ENCODE assay signal across 11 mouse cellular contexts in the genomic region with DNA sequence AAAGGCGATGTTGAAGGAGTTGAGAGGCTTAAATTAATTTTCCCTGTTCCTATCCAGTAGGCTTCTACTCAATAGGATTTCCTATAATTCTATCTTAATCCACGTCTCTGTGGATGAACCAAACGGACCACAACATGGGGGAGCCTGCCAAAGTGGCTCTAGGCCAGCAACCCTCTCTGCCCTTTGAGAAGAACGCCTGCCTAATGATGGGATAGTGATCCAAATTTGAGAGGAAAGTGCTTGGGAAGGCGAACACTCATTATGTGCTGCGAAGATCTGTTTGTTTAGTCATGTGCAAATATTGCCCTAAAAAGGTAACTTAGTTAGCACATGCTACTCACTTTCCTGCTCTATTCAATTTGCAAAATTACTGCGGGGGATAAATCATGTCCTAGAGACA.
DNase-seq lines count a peak whose midpoint lies in the region; ATAC-seq and TF ChIP-seq lines count a peak whose summit lies in the region.
"Had no signal": no experiment of that assay in that cellular context is flagged by ENCODE, and none has a peak within 500 bp of the region (broad histone marks: within the 10 kb centered on the region; RNA-seq: fewer than 3 reads in every experiment).

No protein-coding gene starts in this region.

- no peak for TF ChIP-seq CTCF in gastrocnemius, adult 2 months (IDR thresholded peaks at IDR 0.05)
- TF ChIP-seq CTCF in liver, adult 2 months (IDR thresholded peaks at IDR 0.05; ENCODE audit: low read depth, low read length), result no peak
- no peak for TF ChIP-seq CTCF in liver, postnatal 0 days (IDR thresholded peaks at IDR 0.05; ENCODE audit: low read depth)
- TF ChIP-seq CTCF in brain, embryonic 14.5 days (IDR thresholded peaks at IDR 0.05; ENCODE audit: borderline replicate concordance, extremely low read depth, insufficient read depth, insufficient read length), result no peak

- H3K4me2 ChIP-seq in liver, postnatal 0 days (ENCODE audit: low read depth, low read length), result no peak overlapping the region
- H3K4me2 ChIP-seq: liver, embryonic 15.5 days; midbrain, embryonic 11.5 days had no signal

- intact Hi-C loops in gastrocnemius, adult 2 months (cut with DNase I), result no loop called here
- intact Hi-C loops in gastrocnemius, postnatal 36 days (cut with DNase I), result no loop called here

- no peaks in the 10 kb centered on the region for H3K27me3 ChIP-seq in liver, adult 2 months (ENCODE audit: control insufficient read depth, insufficient read depth, low read length)
- no peaks in the 10 kb centered on the region for H3K27me3 ChIP-seq in liver, postnatal 0 days (ENCODE audit: insufficient read depth, low read length)
- H3K27me3 ChIP-seq: liver, embryonic 15.5 days had no signal

- TF ChIP-seq POLR2A in liver, adult 2 months (IDR thresholded peaks at IDR 0.05; ENCODE audit: extremely low read depth, insufficient read depth, low read length), result no peak
- no peak for TF ChIP-seq POLR2A in brain, embryonic 14.5 days (IDR thresholded peaks at IDR 0.05; ENCODE audit: borderline replicate concordance, extremely low read depth, insufficient read depth, insufficient read length, poor library complexity, severe bottlenecking)

- no peak for ATAC-seq in liver, postnatal 0 days
- ATAC-seq: hindbrain, embryonic 16.5 days had no signal

- no peak overlapping the region for H3K9ac ChIP-seq in liver, adult 2 months (ENCODE audit: low read depth, low read length)
- H3K9ac ChIP-seq in liver, postnatal 0 days (replicated peaks), result no peak overlapping the region
- H3K9ac ChIP-seq: liver, embryonic 15.5 days had no signal

- no peaks in the 10 kb centered on the region for H3K36me3 ChIP-seq in liver, adult 2 months (ENCODE audit: control insufficient read depth, insufficient read depth, low read length)
- H3K36me3 ChIP-seq in liver, postnatal 0 days (replicated peaks; ENCODE audit: insufficient read depth, low read length), result no peaks in the 10 kb centered on the region
- H3K36me3 ChIP-seq: liver, embryonic 15.5 days had no signal

- H3K9me3 ChIP-seq in liver, postnatal 0 days (ENCODE audit: low read length), result no peaks in the 10 kb centered on the region
- H3K9me3 ChIP-seq: liver, embryonic 15.5 days had no signal

- no peaks in the 10 kb centered on the region for H3K4me1 ChIP-seq in liver, adult 2 months (ENCODE audit: control insufficient read depth, insufficient read depth, low read length)
- H3K4me1 ChIP-seq in liver, postnatal 0 days (ENCODE audit: insufficient read depth), result no peaks in the 10 kb centered on the region
- H3K4me1 ChIP-seq: liver, embryonic 15.5 days had no signal

- DNase-seq in gastrocnemius, adult 2 months, result peak; percentile 24
- no peak for DNase-seq in gastrocnemius, postnatal 36 days
- peak; percentile 35 for DNase-seq in liver, adult 2 months (ENCODE audit: extremely low read depth, low read depth, low spot score)
- DNase-seq in liver, postnatal 0 days, result no peak
- DNase-seq in brain, embryonic 14.5 days (ENCODE audit: low read depth), result peak; percentile 77
- peak; percentile 26 for DNase-seq in lung, postnatal 10 days
- DNase-seq in thymus, postnatal 4 days, result no peak
- DNase-seq: heart, adult 11 months had no signal

- no peak for TF ChIP-seq EP300 in liver, postnatal 0 days (IDR thresholded peaks at IDR 0.05; ENCODE audit: low read depth)

- 41% methylated on average over 7 of the region's 7 CpGs for WGBS in liver, adult 2 months
- WGBS in liver, postnatal 0 days (ENCODE audit: insufficient replicate concordance), result 62% methylated on average over 7 of the region's 7 CpGs

- H3K4me3 ChIP-seq in gastrocnemius, adult 2 months, result no peak overlapping the region
- no peak overlapping the region for H3K4me3 ChIP-seq in liver, adult 2 months (ENCODE audit: insufficient read depth, low read depth, low read length)
- no peak overlapping the region for H3K4me3 ChIP-seq in liver, postnatal 0 days (ENCODE audit: low read depth, low read length)
- H3K4me3 ChIP-seq: liver, embryonic 15.5 days had no signal

- no peak overlapping the region for H3K27ac ChIP-seq in gastrocnemius, adult 2 months
- no peak overlapping the region for H3K27ac ChIP-seq in liver, adult 2 months (replicated peaks; ENCODE audit: insufficient read depth, low read depth, low read length)
- no peak overlapping the region for H3K27ac ChIP-seq in liver, postnatal 0 days (ENCODE audit: low read depth)
- H3K27ac ChIP-seq: liver, embryonic 15.5 days had no signal

- H3K79me2 ChIP-seq in liver, adult 2 months (ENCODE audit: control insufficient read depth, insufficient read depth, low read length), result no peaks in the 10 kb centered on the region

Comparison
In these comparisons a context has a peak if more than half of its experiments do, and no peak if none do; other contexts are left out.
1. DNase-seq: peak in gastrocnemius, adult 2 months (single experiment), liver, adult 2 months (single experiment), brain, embryonic 14.5 days (single experiment) and lung, postnatal 10 days (single experiment); none in gastrocnemius, postnatal 36 days (0 of 2), liver, postnatal 0 days (single experiment) and thymus, postnatal 4 days (single experiment).